Mouse (Mus musculus): ENCODE results near the gene Cwh43. TPM values are rescaled to one million over a fixed set of nuclear protein-coding genes. Genes with fewer than 3 reads are reported as not detected.

The Cwh43 gene
- polyA plus RNA-seq, 1 experiment from 2014 or later: not detected

DNA sequence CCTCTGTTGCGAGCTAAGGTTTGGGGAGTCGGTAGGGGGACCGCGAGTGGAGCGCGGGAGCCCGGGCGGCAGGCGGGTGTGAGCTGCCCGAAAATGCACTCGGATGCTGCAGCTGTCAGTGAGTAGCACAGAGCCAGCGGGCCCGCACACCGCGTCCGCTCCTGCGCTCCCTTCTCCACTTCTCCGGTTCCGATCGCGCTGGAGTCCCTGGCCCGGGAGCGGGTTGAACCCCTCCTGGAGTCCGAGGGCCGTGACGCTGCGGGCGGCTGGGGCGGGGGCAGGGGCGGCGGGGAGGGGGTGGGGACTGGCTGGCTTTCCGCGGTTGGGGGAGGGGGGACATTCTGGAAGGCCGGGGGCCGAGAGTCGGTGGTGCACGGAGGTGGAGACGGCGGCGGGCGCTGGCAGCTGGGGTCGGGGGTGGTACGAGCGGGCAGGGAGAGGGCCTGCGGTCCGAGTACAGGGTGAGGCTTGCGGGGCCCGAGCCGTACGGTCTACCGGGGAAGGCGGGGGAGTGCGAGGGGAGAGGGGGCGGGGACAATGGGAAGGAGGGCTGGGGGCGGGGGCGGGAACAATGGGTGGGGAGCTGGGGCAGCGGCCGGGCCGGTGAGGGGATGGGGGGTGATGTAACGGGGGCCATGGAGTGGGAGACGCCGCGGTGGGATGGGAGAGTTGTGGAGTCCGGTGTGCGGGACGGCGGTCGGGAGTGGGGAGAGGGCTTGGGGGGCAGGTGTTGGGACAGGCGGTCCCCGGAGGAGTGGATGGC lies 85.4 kb downstream of the Cwh43 start:
- peak overlapping the region; percentile 96 for H3K4me2 ChIP-seq (replicated peaks; ENCODE audit: low read depth, low read length)
- DNase-seq (ENCODE audit: low spot score): no peak
- H3K9me3 ChIP-seq (ENCODE audit: low read length): no peaks in the 10 kb centered on the region
- peak overlapping the region; percentile 39 for H3K9ac ChIP-seq (replicated peaks; ENCODE audit: low read depth)
- H3K4me1 ChIP-seq (ENCODE audit: insufficient read depth, low read depth, low read length): peaks cover 8% of the 10 kb centered on the region; the same call in 1 of the 2 replicates
- peak overlapping the region; percentile 89 for H3K27ac ChIP-seq (ENCODE audit: low read length)
- ATAC-seq: peak; percentile 37
- no peak for TF ChIP-seq EP300 (IDR thresholded peaks at IDR 0.05)
- TF ChIP-seq CTCF (IDR thresholded peaks at IDR 0.05): no peak
- under 1% methylated on average over 46 of the region's 70 CpGs for WGBS
- peak overlapping the region; percentile 79 for H3K4me3 ChIP-seq (ENCODE audit: low read depth, low read length)
- no peaks in the 10 kb centered on the region for H3K36me3 ChIP-seq (ENCODE audit: insufficient read depth, low read length)
- H3K27me3 ChIP-seq (replicated peaks; ENCODE audit: insufficient read depth, low read length): no peaks in the 10 kb centered on the region

DNA sequence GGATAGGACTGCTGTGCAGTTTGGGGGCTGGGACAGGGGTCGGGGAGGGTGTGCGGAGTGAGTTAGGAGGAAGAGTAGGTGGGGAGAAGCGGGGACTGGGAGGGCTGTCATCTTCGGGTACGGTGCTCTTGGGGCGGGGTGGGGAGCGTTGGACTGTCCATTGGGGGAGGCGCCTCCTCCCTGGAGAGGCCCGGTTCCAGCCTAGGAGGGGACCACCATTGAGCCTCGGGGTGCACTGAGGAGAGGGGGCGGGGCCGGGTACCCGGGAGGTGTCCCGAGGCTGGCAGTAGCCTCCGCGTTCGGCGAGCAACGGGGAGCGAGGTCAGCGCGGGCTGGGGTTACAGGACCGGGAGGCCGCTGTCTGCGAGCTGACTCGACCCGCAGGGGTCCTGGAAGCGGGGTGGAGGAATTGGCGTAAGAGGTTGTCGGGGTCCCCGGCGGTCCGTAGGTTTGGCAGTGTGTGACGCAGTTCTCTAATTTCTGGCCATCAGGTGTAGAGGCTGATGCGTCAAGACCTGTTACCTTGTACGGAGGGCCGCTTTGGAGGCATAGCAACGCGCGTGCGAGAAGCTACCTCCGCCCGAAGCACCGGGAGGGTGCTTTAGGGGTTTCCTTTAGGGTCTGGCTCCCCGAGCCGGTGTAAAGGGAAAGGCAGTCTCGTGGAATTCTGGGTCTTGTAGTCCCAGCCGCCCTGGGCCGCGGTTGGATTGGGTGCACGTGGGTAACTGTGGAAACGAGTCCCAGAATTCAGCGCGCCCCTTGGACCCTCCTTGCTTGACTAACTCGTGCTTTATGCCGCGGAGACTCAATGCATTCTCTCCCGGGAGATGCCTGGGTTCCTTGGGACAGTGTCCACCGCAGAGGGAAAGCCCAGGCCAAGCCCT lies 86.2 kb downstream of the Cwh43 start:
- H3K4me3 ChIP-seq (ENCODE audit: low read depth, low read length): peak overlapping the region; percentile 79
- H3K4me2 ChIP-seq (replicated peaks; ENCODE audit: low read depth, low read length): peak overlapping the region; percentile 96
- TF ChIP-seq CTCF (IDR thresholded peaks at IDR 0.05): no peak
- no peak for TF ChIP-seq EP300 (IDR thresholded peaks at IDR 0.05)
- peak overlapping the region; percentile 89; the same call in 1 of the 2 replicates for H3K27ac ChIP-seq (ENCODE audit: low read length)
- H3K4me1 ChIP-seq (ENCODE audit: insufficient read depth, low read depth, low read length): peaks cover 8% of the 10 kb centered on the region; the same call in 1 of the 2 replicates
- no peaks in the 10 kb centered on the region for H3K9me3 ChIP-seq (ENCODE audit: low read length)
- H3K36me3 ChIP-seq (ENCODE audit: insufficient read depth, low read length): no peaks in the 10 kb centered on the region
- peak; percentile 54 for ATAC-seq
- peak; percentile 93 for DNase-seq (ENCODE audit: low spot score)
- no peaks in the 10 kb centered on the region for H3K27me3 ChIP-seq (replicated peaks; ENCODE audit: insufficient read depth, low read length)
- H3K9ac ChIP-seq (replicated peaks; ENCODE audit: low read depth): 0 out of 2 replicates have a peak overlapping the region, but pooled peaks have one; percentile 23
- WGBS: under 1% methylated on average over 55 of the region's 59 CpGs

DNA sequence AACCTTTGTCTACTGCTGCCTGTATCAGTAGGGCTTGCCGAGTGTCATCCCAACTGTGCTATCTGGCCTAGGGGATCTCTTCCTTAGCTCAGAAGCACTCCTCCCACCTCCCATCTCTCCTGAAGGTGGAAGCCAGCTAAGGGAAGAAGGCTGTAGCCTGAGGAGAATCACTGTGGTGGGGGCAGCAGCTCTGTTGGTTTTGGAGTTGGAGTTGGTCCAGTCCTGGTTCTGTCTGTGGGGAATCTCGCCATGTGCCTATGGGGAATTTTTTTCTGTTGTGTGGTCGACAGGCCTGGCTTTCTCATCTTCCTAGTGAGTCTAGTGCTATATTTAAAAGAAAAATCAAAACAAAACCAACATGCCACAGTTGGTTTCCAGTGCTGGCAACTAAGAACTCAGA lies 91.5 kb downstream of the Cwh43 start:
- no peak overlapping the region for H3K27ac ChIP-seq (ENCODE audit: low read length)
- no peak overlapping the region for H3K4me3 ChIP-seq (ENCODE audit: low read depth, low read length)
- TF ChIP-seq EP300 (IDR thresholded peaks at IDR 0.05): no peak
- no peak for TF ChIP-seq CTCF (IDR thresholded peaks at IDR 0.05)
- no peak overlapping the region for H3K9ac ChIP-seq (replicated peaks; ENCODE audit: low read depth)
- no peaks in the 10 kb centered on the region for H3K27me3 ChIP-seq (replicated peaks; ENCODE audit: insufficient read depth, low read length)
- H3K4me1 ChIP-seq (ENCODE audit: insufficient read depth, low read depth, low read length): no peaks in the 10 kb centered on the region
- ATAC-seq (no peak), DNase-seq (ENCODE audit: low spot score) (no peak)
- no peaks in the 10 kb centered on the region for H3K9me3 ChIP-seq (ENCODE audit: low read length)
- no peaks in the 10 kb centered on the region for H3K36me3 ChIP-seq (ENCODE audit: insufficient read depth, low read length)
- no peak overlapping the region for H3K4me2 ChIP-seq (replicated peaks; ENCODE audit: low read depth, low read length)
- WGBS: 69% methylated on average over 3 of the region's 3 CpGs

DNA sequence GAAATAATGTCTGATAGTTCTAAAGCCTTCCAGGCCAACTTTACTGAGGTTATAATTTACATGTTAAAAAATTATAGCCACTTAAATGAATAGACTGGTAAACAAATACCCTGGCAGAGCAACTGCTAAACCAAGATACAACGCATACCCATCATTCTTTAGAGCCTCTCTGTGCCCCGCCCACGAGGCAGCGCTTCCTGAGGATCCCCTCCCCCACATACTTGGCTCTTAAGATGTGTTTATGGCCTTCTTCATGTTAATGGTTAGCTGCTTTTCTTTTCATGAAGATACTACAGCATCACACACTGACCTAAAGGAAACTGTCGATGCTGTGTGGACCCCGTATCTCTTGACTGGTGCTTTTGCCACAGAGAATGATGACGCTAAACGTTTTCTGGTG lies 92.7 kb downstream of the Cwh43 start:
- Histone ChIP-seq H3K9ac (replicated peaks; ENCODE audit: low read depth) (no peak overlapping the region), H3K9me3 (ENCODE audit: low read length) (no peaks in the 10 kb centered on the region), H3K4me2 (replicated peaks; ENCODE audit: low read depth, low read length) (no peak overlapping the region), H3K27me3 (replicated peaks; ENCODE audit: insufficient read depth, low read length) (no peaks in the 10 kb centered on the region), H3K27ac (ENCODE audit: low read length) (no peak overlapping the region), H3K4me3 (ENCODE audit: low read depth, low read length) (no peak overlapping the region), H3K4me1 (ENCODE audit: insufficient read depth, low read depth, low read length) (no peaks in the 10 kb centered on the region), H3K36me3 (ENCODE audit: insufficient read depth, low read length) (no peaks in the 10 kb centered on the region)
- no peak for DNase-seq (ENCODE audit: low spot score)
- 76% methylated on average over 8 of the region's 8 CpGs for WGBS
- no peak for ATAC-seq
- no peak for TF ChIP-seq EP300 (IDR thresholded peaks at IDR 0.05)
- TF ChIP-seq CTCF (IDR thresholded peaks at IDR 0.05): no peak

DNA sequence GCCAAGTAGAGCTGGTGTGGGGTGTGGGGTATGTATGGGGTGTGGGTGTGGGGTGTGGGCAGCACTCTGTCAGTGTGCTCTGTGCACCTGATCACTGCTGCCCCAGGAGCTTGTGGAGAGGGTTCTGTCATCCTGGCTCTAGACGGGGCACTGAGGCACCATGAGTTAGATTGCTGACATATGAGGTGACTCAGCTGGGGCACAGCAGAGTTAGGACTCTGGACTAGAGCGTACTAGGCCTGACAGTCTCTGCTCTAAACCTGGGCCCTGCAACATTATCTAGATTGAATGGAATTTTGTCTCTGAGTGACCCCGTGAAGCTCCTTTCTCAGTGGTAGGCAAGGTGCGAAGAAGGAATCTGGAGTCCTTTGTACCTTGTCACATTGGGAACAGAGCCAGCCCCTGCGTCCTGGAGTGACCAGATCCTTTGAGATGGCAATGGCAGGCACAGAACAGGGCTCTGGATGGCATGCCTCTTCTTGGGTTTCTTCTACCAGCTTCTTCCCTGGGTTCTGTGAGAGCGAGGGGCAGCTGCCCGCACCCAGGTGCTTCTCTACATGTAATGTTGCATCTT lies 95.1 kb downstream of the Cwh43 start:
- H3K27me3 ChIP-seq (replicated peaks; ENCODE audit: insufficient read depth, low read length): no peaks in the 10 kb centered on the region
- no peaks in the 10 kb centered on the region for H3K36me3 ChIP-seq (ENCODE audit: insufficient read depth, low read length)
- H3K4me3 ChIP-seq (ENCODE audit: low read depth, low read length): no peak overlapping the region
- 71% methylated on average over 7 of the region's 7 CpGs for WGBS
- no peak for DNase-seq (ENCODE audit: low spot score)
- no peaks in the 10 kb centered on the region for H3K9me3 ChIP-seq (ENCODE audit: low read length)
- no peak for ATAC-seq
- H3K9ac ChIP-seq (replicated peaks; ENCODE audit: low read depth): no peak overlapping the region
- H3K4me2 ChIP-seq (replicated peaks; ENCODE audit: low read depth, low read length): no peak overlapping the region
- H3K4me1 ChIP-seq (ENCODE audit: insufficient read depth, low read depth, low read length): no peaks in the 10 kb centered on the region
- TF ChIP-seq EP300 (IDR thresholded peaks at IDR 0.05) (no peak), CTCF (IDR thresholded peaks at IDR 0.05) (no peak)
- H3K27ac ChIP-seq (ENCODE audit: low read length): no peak overlapping the region

DNA sequence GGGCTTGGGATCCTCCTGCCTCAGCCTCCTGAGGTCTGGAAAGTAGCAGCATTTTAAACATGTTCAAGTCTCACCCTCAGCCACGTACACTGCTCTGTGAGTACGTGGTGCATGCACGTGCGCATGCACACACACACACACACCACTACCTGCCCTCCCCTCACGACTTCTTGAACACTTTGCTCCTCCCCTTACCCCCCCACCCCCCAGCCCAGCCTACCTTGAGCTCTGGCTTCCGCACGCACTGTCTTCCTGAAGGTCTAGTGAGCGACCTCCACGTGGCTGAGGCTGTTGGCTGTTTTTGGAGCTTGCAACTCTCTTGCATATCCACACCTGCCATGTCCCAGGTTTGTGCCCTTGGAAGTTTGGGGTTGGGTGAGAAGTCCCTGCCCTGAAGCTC lies 96.5 kb downstream of the Cwh43 start:
- Histone ChIP-seq H3K9ac (replicated peaks; ENCODE audit: low read depth) (no peak overlapping the region), H3K4me2 (replicated peaks; ENCODE audit: low read depth, low read length) (no peak overlapping the region), H3K4me1 (ENCODE audit: insufficient read depth, low read depth, low read length) (no peaks in the 10 kb centered on the region), H3K27ac (ENCODE audit: low read length) (no peak overlapping the region), H3K36me3 (ENCODE audit: insufficient read depth, low read length) (no peaks in the 10 kb centered on the region), H3K9me3 (ENCODE audit: low read length) (no peaks in the 10 kb centered on the region), H3K4me3 (ENCODE audit: low read depth, low read length) (no peak overlapping the region), H3K27me3 (replicated peaks; ENCODE audit: insufficient read depth, low read length) (no peaks in the 10 kb centered on the region)
- no peak for ATAC-seq
- WGBS: 88% methylated on average over 9 of the region's 9 CpGs
- no peak for DNase-seq (ENCODE audit: low spot score)
- TF ChIP-seq EP300 (IDR thresholded peaks at IDR 0.05) (no peak), CTCF (IDR thresholded peaks at IDR 0.05) (no peak)

Other genes starting within 250 kb of the Cwh43 start
- 20.9 and 21.9 TPM in 2 replicates for gene Fryl, start 149.5 kb upstream of the Cwh43 start, polyA plus RNA-seq (2015; fragmentation: Nextera tagmentation; extraction: Ambion mirVana)
- gene Ociad1, start 113.3 kb upstream of the Cwh43 start, polyA plus RNA-seq (2015; fragmentation: Nextera tagmentation; extraction: Ambion mirVana): 177 and 179 TPM in 2 replicates
- gene Ociad2, start 65.0 kb upstream of the Cwh43 start, polyA plus RNA-seq (2015; fragmentation: Nextera tagmentation; extraction: Ambion mirVana): 35.9 and 47.2 TPM in 2 replicates
- gene Dcun1d4, start 74.9 kb downstream of the Cwh43 start, polyA plus RNA-seq (2015; fragmentation: Nextera tagmentation; extraction: Ambion mirVana): 13.7 and 14.7 TPM in 2 replicates
- gene Lrrc66, start 226.5 kb downstream of the Cwh43 start, polyA plus RNA-seq (2015; fragmentation: Nextera tagmentation; extraction: Ambion mirVana): 0.10 and 0.20 TPM in 2 replicates
- 16.4 and 16.6 TPM in 2 replicates for gene Sgcb, start 241.7 kb downstream of the Cwh43 start, polyA plus RNA-seq (2015; fragmentation: Nextera tagmentation; extraction: Ambion mirVana)
- gene Spata18, start 245.3 kb downstream of the Cwh43 start, polyA plus RNA-seq (2015; fragmentation: Nextera tagmentation; extraction: Ambion mirVana): 6.6 and 8.3 TPM in 2 replicates